Mouse (Mus musculus) heart, postnatal 0 days (tissue): Measurements from ENCODE around the gene Ccser1. TPM values are rescaled to one million over a fixed set of nuclear protein-coding genes. Genes with fewer than 3 reads are reported as not detected.
A peak's percentile ranks its signal among the peaks of the same experiment; 100 is the strongest.

ENCODE experiments used
- ATAC-seq: fragments of 200-750 bp; cut with Nextera tagmentation; 2 replicates; pipeline ENCODE4 v1.8.0; 2017; ENCODE audit warnings: low read depth, moderate number of reproducible peaks, moderate library complexity; ENCODE audit not compliant: insufficient read depth
- DNase-seq: peaks from one replicate; pipeline ENCODE4 v3.0.0-alpha.2; 2016; ENCODE audit warnings: low spot score
- H3K27ac ChIP-seq: fragments of 300-500 bp; sonication (generic); 2 replicates; pipeline ENCODE4 v1.5.1; 2014; ENCODE audit warnings: low read depth, mild to moderate bottlenecking
- H3K27me3 ChIP-seq: fragments of 300-500 bp; sonication (generic); 2 replicates; pipeline ENCODE4 v1.6.1; 2014; ENCODE audit warnings: low read length, mixed read lengths; ENCODE audit not compliant: control insufficient read depth, insufficient read depth
- H3K36me3 ChIP-seq: fragments of 300-500 bp; sonication (generic); replicated peaks from 2 replicates; pipeline ENCODE4 v1.6.1; 2014; ENCODE audit warnings: low read length, mixed read lengths; ENCODE audit not compliant: control insufficient read depth, insufficient read depth
- H3K4me1 ChIP-seq: fragments of 300-500 bp; sonication (generic); 2 replicates; pipeline ENCODE4 v1.6.1; 2014; ENCODE audit warnings: antibody characterized with exemption; ENCODE audit not compliant: control insufficient read depth, insufficient read depth
- H3K4me2 ChIP-seq: fragments of 300-500 bp; sonication (generic); 2 replicates; pipeline ENCODE4 v1.6.1; 2014; ENCODE audit warnings: low read depth, mild to moderate bottlenecking, low read length, moderate library complexity
- H3K4me3 ChIP-seq: fragments of 300-500 bp; sonication (generic); 2 replicates; pipeline ENCODE4 v1.5.1; 2014; ENCODE audit warnings: low read depth, low read length
- H3K9ac ChIP-seq: fragments of 300-500 bp; sonication (generic); replicated peaks from 2 replicates; pipeline ENCODE4 v1.6.1; 2014; ENCODE audit warnings: low read depth, low read length, mixed read lengths
- H3K9me3 ChIP-seq: fragments of 300-500 bp; sonication (generic); replicated peaks from 2 replicates; pipeline ENCODE4 v1.6.1; 2016; ENCODE audit warnings: low read length; ENCODE audit not compliant: control insufficient read depth
- CTCF ChIP-seq: IDR thresholded peaks from 2 replicates; pipeline ENCODE4 v1.5.1; 2016; ENCODE audit warnings: antibody characterized with exemption, control low read depth, low read depth
- EP300 ChIP-seq: IDR thresholded peaks from 2 replicates; pipeline ENCODE4 v1.6.1; 2016; ENCODE audit warnings: antibody characterized with exemption, low read depth
- WGBS: fragments of 180-500 bp; shearing (Covaris S2); extraction: QIAGEN DNeasy Blood & Tissue Kit; methylation state at CpG from one replicate; pipeline ENCODE4 v1.1.7; 2014; 5-methylcytosine and 5-hydroxymethylcytosine counted together
- polyA plus RNA-seq: library from polyadenylated mRNA; unstranded; fragments of >200 nt; fragmentation: Nextera tagmentation; extraction: Ambion mirVana; gene quantifications from 2 replicates; pipeline ENCODE4 v1.2.1, GENCODE M21; 2015
- total RNA-seq: library from RNA; depleted of rRNA; stranded (reverse); fragments of >200 nt; gene quantifications from 2 replicates; pipeline ENCODE4 v1.2.3, GENCODE M21; 2014; ENCODE audit warnings: low replicate concordance

Ccser1 gene
- total and polyA plus RNA-seq, 2 experiments from 2014 or later, result 0.34 to 1.4 TPM

DNA sequence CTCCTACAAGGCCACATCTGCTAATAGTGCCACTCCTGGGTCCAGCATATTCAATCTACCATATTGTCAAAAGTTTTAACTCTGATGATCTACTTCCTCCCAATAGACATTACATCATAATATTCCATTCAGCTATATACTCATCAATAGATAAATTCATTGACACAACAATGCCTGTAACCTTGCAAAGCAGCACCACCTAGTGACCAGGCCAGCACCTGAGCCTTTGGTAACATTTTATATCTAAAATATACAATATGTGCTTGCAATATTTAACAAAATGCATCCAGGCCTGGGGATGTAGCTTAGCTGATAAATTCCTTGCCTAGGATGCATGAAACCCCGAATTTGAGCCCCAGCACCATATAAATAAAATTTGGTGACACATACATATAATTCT is 722.6 kb downstream of the Ccser1 start:
- no peaks in the 10 kb centered on the region for H3K4me1 ChIP-seq
- no peaks in the 10 kb centered on the region for H3K9me3 ChIP-seq
- H3K9ac ChIP-seq, result no peak overlapping the region
- no peaks in the 10 kb centered on the region for H3K36me3 ChIP-seq
- WGBS, result 15% methylated on average over 1 of the region's 1 CpGs
- H3K4me2 ChIP-seq, result no peak overlapping the region
- TF ChIP-seq EP300 (no peak), CTCF (peak; percentile 44)
- no peak for DNase-seq
- no peak for ATAC-seq
- H3K27me3 ChIP-seq, result no peaks in the 10 kb centered on the region
- H3K4me3 ChIP-seq, result no peak overlapping the region
- H3K27ac ChIP-seq, result no peak overlapping the region

GRCm38 (mm10) chr6:61912896-61913295 is 732.8 kb downstream of the Ccser1 start:
- Histone ChIP-seq H3K27me3 (no peaks in the 10 kb centered on the region), H3K27ac (no peak overlapping the region), H3K9ac (no peak overlapping the region), H3K4me1 (no peaks in the 10 kb centered on the region), H3K36me3 (no peaks in the 10 kb centered on the region), H3K4me3 (no peak overlapping the region), H3K4me2 (no peak overlapping the region), H3K9me3 (no peaks in the 10 kb centered on the region)
- DNase-seq (no peak), ATAC-seq (no peak)
- TF ChIP-seq CTCF (no peak), EP300 (no peak)
- 82% methylated on average over 3 of the region's 3 CpGs for WGBS

DNA sequence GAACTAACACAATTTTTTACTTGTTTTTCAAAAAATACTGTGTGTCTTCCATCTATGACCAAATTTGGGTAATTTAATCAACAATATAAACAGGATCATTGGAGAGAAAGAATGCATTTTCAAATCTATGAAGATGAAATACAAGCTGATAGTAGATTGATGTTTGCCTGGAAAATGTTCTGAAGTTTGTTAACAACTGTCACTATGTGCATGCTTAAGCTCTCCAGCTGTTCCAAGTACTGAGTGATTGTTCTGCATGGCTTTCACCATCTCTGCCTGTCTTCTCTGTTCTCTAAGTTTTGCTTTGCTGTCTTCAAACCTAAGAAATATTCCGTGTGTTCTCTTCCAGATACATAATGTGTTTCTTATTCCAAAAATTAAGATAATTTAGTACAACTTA is 751.5 kb downstream of the Ccser1 start:
- Histone ChIP-seq H3K27ac (no peak overlapping the region), H3K4me3 (no peak overlapping the region), H3K9me3 (no peaks in the 10 kb centered on the region), H3K4me2 (no peak overlapping the region), H3K27me3 (no peaks in the 10 kb centered on the region), H3K9ac (no peak overlapping the region), H3K4me1 (no peaks in the 10 kb centered on the region), H3K36me3 (no peaks in the 10 kb centered on the region)
- no peak for ATAC-seq
- 55% methylated on average over 1 of the region's 1 CpGs for WGBS
- no peak for DNase-seq
- TF ChIP-seq EP300 (no peak), CTCF (no peak)

GRCm38 (mm10) chr6:61936656-61937055 is 756.5 kb downstream of the Ccser1 start:
- Histone ChIP-seq H3K36me3 (no peaks in the 10 kb centered on the region), H3K4me1 (no peaks in the 10 kb centered on the region), H3K27ac (no peak overlapping the region), H3K27me3 (no peaks in the 10 kb centered on the region), H3K4me3 (no peak overlapping the region), H3K9ac (no peak overlapping the region), H3K4me2 (no peak overlapping the region), H3K9me3 (no peaks in the 10 kb centered on the region)
- ATAC-seq (no peak), DNase-seq (no peak)
- WGBS, result 84% methylated on average over 1 of the region's 1 CpGs
- TF ChIP-seq EP300 (no peak), CTCF (no peak)

DNA sequence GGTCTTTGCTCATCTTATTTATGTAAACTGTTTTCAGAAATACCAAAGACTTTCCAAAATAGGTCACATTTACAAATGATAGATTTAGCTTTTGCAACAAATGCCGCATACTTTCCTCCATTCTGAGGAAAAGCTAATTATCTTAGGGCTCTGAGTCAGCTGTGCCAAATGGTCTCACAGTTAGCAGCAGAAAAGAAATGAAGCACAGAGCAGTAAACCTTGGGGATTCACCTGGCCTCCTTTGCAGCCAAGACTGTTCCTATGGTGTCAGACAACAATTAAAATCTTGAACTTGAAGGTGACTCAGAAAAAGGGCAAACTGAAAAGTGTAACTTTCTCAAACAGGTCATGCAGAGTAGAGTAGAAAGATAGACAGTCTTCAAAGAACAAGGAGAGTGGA is 759.1 kb downstream of the Ccser1 start:
- Histone ChIP-seq H3K9ac (no peak overlapping the region), H3K4me1 (no peaks in the 10 kb centered on the region), H3K27me3 (no peaks in the 10 kb centered on the region), H3K36me3 (no peaks in the 10 kb centered on the region), H3K4me2 (no peak overlapping the region), H3K4me3 (no peak overlapping the region), H3K9me3 (no peaks in the 10 kb centered on the region), H3K27ac (no peak overlapping the region)
- no peak for TF ChIP-seq CTCF
- no peak for TF ChIP-seq EP300
- ATAC-seq (no peak), DNase-seq (no peak)
- WGBS, result 80% methylated on average over 1 of the region's 1 CpGs

DNA sequence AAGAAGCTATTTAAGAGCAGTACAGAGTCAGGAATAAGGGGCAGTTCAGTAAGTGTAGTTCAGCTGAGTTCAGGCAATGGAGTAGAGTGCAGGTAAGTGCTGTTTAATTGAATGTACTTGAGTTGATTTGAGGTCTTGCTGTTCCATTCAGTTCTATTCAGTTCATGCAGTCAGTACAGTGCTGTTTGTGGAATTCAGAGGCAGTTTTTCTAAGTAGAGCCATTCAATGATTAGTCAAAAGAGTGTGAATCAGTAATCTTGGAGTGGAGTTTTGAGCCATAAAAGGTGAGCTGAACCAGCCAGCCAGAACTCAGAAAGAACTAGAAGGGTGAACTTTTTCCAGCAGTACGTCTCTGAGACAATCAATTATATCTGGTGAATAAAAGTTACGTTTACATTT is 773.6 kb downstream of the Ccser1 start:
- 80% methylated on average over 2 of the region's 2 CpGs for WGBS
- H3K9ac ChIP-seq, result no peak overlapping the region
- no peaks in the 10 kb centered on the region for H3K27me3 ChIP-seq
- no peak overlapping the region for H3K27ac ChIP-seq
- H3K4me3 ChIP-seq, result no peak overlapping the region
- no peak for TF ChIP-seq EP300
- no peak for TF ChIP-seq CTCF
- ATAC-seq (no peak), DNase-seq (no peak)
- H3K4me2 ChIP-seq, result no peak overlapping the region
- H3K9me3 ChIP-seq, result no peaks in the 10 kb centered on the region
- H3K36me3 ChIP-seq, result no peaks in the 10 kb centered on the region
- no peaks in the 10 kb centered on the region for H3K4me1 ChIP-seq
